Mouse (Mus musculus): ENCODE data around the gene Ndufb11. TPM values are rescaled to one million over a fixed set of nuclear protein-coding genes. Genes with fewer than 3 reads are reported as not detected.

Gene Ndufb11
- total RNA-seq (2014; fragmentation: Nextera tagmentation): 119 and 157 TPM in 2 replicates
- total RNA-seq (2017): 53.5 and 68.7 TPM in 2 replicates

GRCm38 (mm10) chrX:20617176-20617902 lies at the start of gene Ndufb11, which contains the start of gene Rbm10:
Gene Ndufb11 (minus strand): TSS chrX:20617619.
Gene Rbm10 (plus strand): TSS chrX:20617503.
- peak; percentile 97 for ATAC-seq (replicated peaks; ENCODE audit: low FRiP score, low TSS enrichment, poor library complexity, severe bottlenecking)

GRCm38 (mm10) chrX:20663444-20663790 lies 46.0 kb upstream of the Ndufb11 start:
- 0 out of 2 replicates have a peak, but pooled peaks have one; percentile 0 for ATAC-seq (replicated peaks; ENCODE audit: low FRiP score, low TSS enrichment, poor library complexity, severe bottlenecking)

- peak; percentile 77 for ATAC-seq (replicated peaks; ENCODE audit: low FRiP score, low TSS enrichment, poor library complexity, severe bottlenecking)
Observed at GRCm38 (mm10) chrX:20662716-20663443, 45.5 kb upstream of the Ndufb11 start.

- no peak for ATAC-seq (replicated peaks; ENCODE audit: low FRiP score, low TSS enrichment, poor library complexity, severe bottlenecking)
Observed at GRCm38 (mm10) chrX:20662317-20662715, 44.9 kb upstream of the Ndufb11 start.

- ATAC-seq (replicated peaks; ENCODE audit: low FRiP score, low TSS enrichment, poor library complexity, severe bottlenecking): peak; percentile 24; the same call in 1 of the 2 replicates
Observed at GRCm38 (mm10) chrX:20658891-20659406, 41.5 kb upstream of the Ndufb11 start.

GRCm38 (mm10) chrX:20658026-20658652 lies 40.7 kb upstream of the Ndufb11 start, which contains the start of gene Uba1:
Gene Uba1 (plus strand): TSS chrX:20658326.
- peak; percentile 85 for ATAC-seq (replicated peaks; ENCODE audit: low FRiP score, low TSS enrichment, poor library complexity, severe bottlenecking)

GRCm38 (mm10) chrX:20657593-20657992 lies 40.2 kb upstream of the Ndufb11 start:
- ATAC-seq (replicated peaks; ENCODE audit: low FRiP score, low TSS enrichment, poor library complexity, severe bottlenecking): no peak

GRCm38 (mm10) chrX:20644780-20645179 lies 27.4 kb upstream of the Ndufb11 start:
- no peak for ATAC-seq (replicated peaks; ENCODE audit: low FRiP score, low TSS enrichment, poor library complexity, severe bottlenecking)

- no peak for ATAC-seq (replicated peaks; ENCODE audit: low FRiP score, low TSS enrichment, poor library complexity, severe bottlenecking)
Observed at GRCm38 (mm10) chrX:20638141-20638540, 20.7 kb upstream of the Ndufb11 start.

GRCm38 (mm10) chrX:20617903-20618399 lies 532 bp upstream of the Ndufb11 start:
- ATAC-seq (replicated peaks; ENCODE audit: low FRiP score, low TSS enrichment, poor library complexity, severe bottlenecking): no peak

- peak; percentile 22 for ATAC-seq (replicated peaks; ENCODE audit: low FRiP score, low TSS enrichment, poor library complexity, severe bottlenecking)
Observed at GRCm38 (mm10) chrX:20616861-20617175, 601 bp downstream of the Ndufb11 start.

- ATAC-seq (replicated peaks; ENCODE audit: low FRiP score, low TSS enrichment, poor library complexity, severe bottlenecking): no peak
Observed at GRCm38 (mm10) chrX:20608500-20608899, 8.9 kb downstream of the Ndufb11 start.

- ATAC-seq (replicated peaks; ENCODE audit: low FRiP score, low TSS enrichment, poor library complexity, severe bottlenecking): no peak
Observed at GRCm38 (mm10) chrX:20587968-20588367, 29.5 kb downstream of the Ndufb11 start.

GRCm38 (mm10) chrX:20573927-20574326 lies 43.5 kb downstream of the Ndufb11 start:
- ATAC-seq (replicated peaks; ENCODE audit: low FRiP score, low TSS enrichment, poor library complexity, severe bottlenecking): no peak

- peak; percentile 59; the same call in 1 of the 2 replicates for ATAC-seq (replicated peaks; ENCODE audit: low FRiP score, low TSS enrichment, poor library complexity, severe bottlenecking)
Observed at GRCm38 (mm10) chrX:20572683-20573082, 44.7 kb downstream of the Ndufb11 start.

GRCm38 (mm10) chrX:20571024-20571423 lies 46.4 kb downstream of the Ndufb11 start:
- ATAC-seq (replicated peaks; ENCODE audit: low FRiP score, low TSS enrichment, poor library complexity, severe bottlenecking): peak; percentile 82
